Mouse (Mus musculus) CH12.LX (cell line): ENCODE results near the gene Eml6.
A peak's percentile ranks its signal among the peaks of the same experiment; 100 is the strongest.

Experiments used
- CTCF ChIP-seq, 2 experiments: IDR thresholded peaks in 1 of 2; conservative IDR thresholded peaks in 1 of 2; 2 replicates each; pipeline ENCODE4 v1.5.1; 2011 to 2012; ENCODE audit warnings: low read depth in 2 of 2, low read length in 2 of 2, improper control_type of control experiment in 1 of 2, inconsistent platforms in 1 of 2, mild to moderate bottlenecking in 1 of 2, moderate library complexity in 1 of 2
- ELF1 ChIP-seq: IDR thresholded peaks from 2 replicates; pipeline ENCODE4 v1.6.1; 2014; ENCODE audit warnings: low read depth, mild to moderate bottlenecking, inconsistent platforms, low read length, improper control_type of control experiment
- EP300 ChIP-seq: IDR thresholded peaks from 2 replicates; pipeline ENCODE4 v1.6.1; 2011; ENCODE audit warnings: low read length, improper control_type of control experiment
- JUND ChIP-seq: conservative IDR thresholded peaks from 2 replicates; pipeline ENCODE4 v1.6.1; 2011; ENCODE audit warnings: low read depth, low read length, improper control_type of control experiment
- MEF2A ChIP-seq: IDR thresholded peaks from 2 replicates; pipeline ENCODE4 v1.6.1; 2014; ENCODE audit warnings: low read depth, mild to moderate bottlenecking, inconsistent platforms, low read length, improper control_type of control experiment, borderline replicate concordance
- MYC ChIP-seq: IDR thresholded peaks from 2 replicates; pipeline ENCODE4 v1.6.1; 2011; ENCODE audit warnings: low read depth, mild to moderate bottlenecking, improper control_type of control experiment, low read length
- NELFE ChIP-seq: IDR thresholded peaks from 2 replicates; pipeline ENCODE4 v1.6.1; 2011; ENCODE audit warnings: low read depth, low read length, improper control_type of control experiment
- NRF1 ChIP-seq: IDR thresholded peaks from 2 replicates; pipeline ENCODE4 v1.6.1; 2014; ENCODE audit warnings: low read depth, mild to moderate bottlenecking, inconsistent platforms, low read length, improper control_type of control experiment, moderate library complexity
- POLR2A ChIP-seq: IDR thresholded peaks from 2 replicates; pipeline ENCODE4 v1.6.1; 2011; ENCODE audit warnings: low read depth, mild to moderate bottlenecking, improper control_type of control experiment, low read length
- POLR2AphosphoS2 ChIP-seq: IDR thresholded peaks from 2 replicates; pipeline ENCODE4 v1.6.1; 2011; ENCODE audit warnings: low read depth, low read length, improper control_type of control experiment

DNA sequence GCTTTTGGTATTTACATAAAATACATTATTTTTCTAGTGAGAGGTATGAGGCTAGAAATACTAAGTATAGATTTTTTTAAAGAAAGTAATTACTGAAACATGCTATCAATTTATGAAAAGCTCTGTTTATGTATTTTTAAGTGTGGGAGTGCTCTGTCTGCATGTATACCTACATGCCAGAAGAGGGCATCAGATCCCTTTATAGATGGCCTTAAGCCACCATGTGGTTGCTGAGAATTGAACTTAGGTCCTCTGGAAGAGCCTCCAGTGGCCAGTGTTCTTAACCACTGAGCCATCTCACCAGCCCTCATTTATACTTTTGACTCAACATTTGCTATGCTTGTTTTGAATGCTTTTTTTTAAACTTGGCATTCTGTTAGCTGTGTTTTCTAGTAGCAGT, 316.3 kb downstream of the Eml6 start:
- TF ChIP-seq CTCF (conservative IDR thresholded peaks at IDR 0.05 in 1 of 2, IDR thresholded peaks at IDR 0.05 in 1 of 2; ENCODE audit: low read depth in 2 of 2, low read length in 2 of 2) (peak; percentile 12 to 74; a peak in 2 of 4 replicates), MEF2A (no peak), NRF1 (no peak), EP300 (no peak), JUND (no peak), MYC (peak; percentile 94), ELF1 (no peak), NELFE (no peak), POLR2AphosphoS2 (no peak), POLR2A (no peak)
